Mouse (Mus musculus) myocyte (in vitro differentiated cells): ENCODE measurements around the gene Gm10061. TPM values are rescaled to one million over a fixed set of nuclear protein-coding genes. Genes with fewer than 3 reads are reported as not detected.

Experiments
- H3K27me3 ChIP-seq: one replicate; pipeline ENCODE4 v1.6.1; 2011; ENCODE audit not compliant: control insufficient read depth, insufficient read depth, insufficient read length
- H3K36me3 ChIP-seq: one replicate; pipeline ENCODE4 v1.6.1; 2011; ENCODE audit not compliant: control insufficient read depth, insufficient read depth
- H3K4me2 ChIP-seq: one replicate; pipeline ENCODE4 v1.6.1; 2011; ENCODE audit warnings: low read depth, control low read depth
- H3K4me3 ChIP-seq: one replicate; pipeline ENCODE4 v1.5.1; 2011; ENCODE audit warnings: mild to moderate bottlenecking, control low read depth, moderate library complexity
- H3K79me2 ChIP-seq: one replicate; pipeline ENCODE4 v1.6.1; 2011; ENCODE audit not compliant: control insufficient read depth, insufficient read depth
- H3ac ChIP-seq: one replicate; pipeline ENCODE4 v1.6.1; 2011; ENCODE audit not compliant: control insufficient read depth, insufficient read length
- E2F4 ChIP-seq: IDR thresholded peaks from one replicate; pipeline ENCODE4 v1.6.1; 2011; ENCODE audit warnings: mild to moderate bottlenecking, control low read depth, moderate library complexity; ENCODE audit not compliant: insufficient read depth
- MYOD1 ChIP-seq, 3 experiments: IDR thresholded peaks; one replicate each; pipeline ENCODE4 v1.6.1; 2011; ENCODE audit warnings: control low read depth in 2 of 3, low read depth in 2 of 3, mild to moderate bottlenecking in 2 of 3, moderate library complexity in 1 of 3; ENCODE audit not compliant: insufficient read length in 2 of 3, control insufficient read depth in 1 of 3
- MYOG ChIP-seq, 3 experiments: IDR thresholded peaks; one replicate each; pipeline ENCODE4 v1.6.1; 2011; ENCODE audit warnings: control low read depth in 2 of 3, low read depth in 2 of 3, mild to moderate bottlenecking in 2 of 3; ENCODE audit not compliant: insufficient read length in 2 of 3, control insufficient read depth in 1 of 3, insufficient read depth in 1 of 3
- POLR2A ChIP-seq: IDR thresholded peaks from one replicate; pipeline ENCODE4 v1.6.1; 2011; ENCODE audit warnings: low read depth, mild to moderate bottlenecking, control low read depth, moderate library complexity; ENCODE audit not compliant: insufficient read length
- POLR2AphosphoS2 ChIP-seq: IDR thresholded peaks from one replicate; pipeline ENCODE4 v1.6.1; 2011; ENCODE audit warnings: low read depth, control low read depth; ENCODE audit not compliant: insufficient read length
- SRF ChIP-seq: IDR thresholded peaks from one replicate; pipeline ENCODE4 v1.6.1; 2011; ENCODE audit warnings: low read depth; ENCODE audit not compliant: control insufficient read depth, insufficient read length
- TCF12 ChIP-seq: IDR thresholded peaks from one replicate; pipeline ENCODE4 v1.6.1; 2011; ENCODE audit warnings: mild to moderate bottlenecking, control low read depth; ENCODE audit not compliant: poor library complexity, insufficient read depth, severe bottlenecking
- USF1 ChIP-seq: IDR thresholded peaks from one replicate; pipeline ENCODE4 v1.6.1; 2011; ENCODE audit warnings: low read depth, mild to moderate bottlenecking, control low read depth, moderate library complexity
- polyA plus RNA-seq: library from polyadenylated mRNA; unstranded; fragments of >200 nt; fragmentation: generic; extraction: Trizol; gene quantifications from one replicate; pipeline ENCODE4 v1.2.1, GENCODE M21; 2012; ENCODE audit warnings: missing spikeins

Gene Gm10061
- polyA plus RNA-seq, 1 experiment = not detected

GRCm38 (mm10) chr16:89188621-89189020 is 37.7 kb downstream of the Gm10061 start:
- no peak for TF ChIP-seq E2F4
- no peak for TF ChIP-seq SRF
- TF ChIP-seq MYOD1 (IDR thresholded peaks at IDR 0.05; ENCODE audit: control insufficient read depth in 1 of 3, insufficient read length in 2 of 3, low read depth in 2 of 3) = no peak
- no peak for TF ChIP-seq POLR2A
- no peak for TF ChIP-seq MYOG (IDR thresholded peaks at IDR 0.05; ENCODE audit: control insufficient read depth in 1 of 3, insufficient read depth in 1 of 3, insufficient read length in 2 of 3, low read depth in 2 of 3)
- TF ChIP-seq USF1 = no peak
- TF ChIP-seq TCF12 = no peak
- no peak for TF ChIP-seq POLR2AphosphoS2
- H3ac ChIP-seq = no peak overlapping the region
- H3K27me3 ChIP-seq = no peaks in the 10 kb centered on the region
- no peaks in the 10 kb centered on the region for H3K36me3 ChIP-seq
- no peak overlapping the region for H3K4me3 ChIP-seq
- H3K4me2 ChIP-seq = no peak overlapping the region
- no peaks in the 10 kb centered on the region for H3K79me2 ChIP-seq

Other genes with a start within 250 kb of the Gm10061 start
- gene Krtap19-9b, start 218.8 kb upstream of the Gm10061 start, polyA plus RNA-seq = not detected
- gene Krtap16-3, start 188.2 kb upstream of the Gm10061 start, polyA plus RNA-seq = not detected
- not detected for gene Krtap22-2, start 140.3 kb upstream of the Gm10061 start, polyA plus RNA-seq
- not detected for gene Gm10229, start 135.8 kb upstream of the Gm10061 start, polyA plus RNA-seq
- not detected for gene Krtap6-1, start 119.4 kb upstream of the Gm10061 start, polyA plus RNA-seq
- not detected for gene Gm10228, start 109.6 kb upstream of the Gm10061 start, polyA plus RNA-seq
- gene Krtap6-5, start 103.2 kb upstream of the Gm10061 start, polyA plus RNA-seq = not detected
- not detected for gene 1110025L11Rik, start 87.1 kb upstream of the Gm10061 start, polyA plus RNA-seq
- not detected for gene Krtap6-3, start 67.1 kb upstream of the Gm10061 start, polyA plus RNA-seq
- not detected for gene Gm6358, start 10.2 kb upstream of the Gm10061 start, polyA plus RNA-seq
- not detected for gene Gm9789, start 6.9 kb downstream of the Gm10061 start, polyA plus RNA-seq
- gene Gm7735, start 18.4 kb downstream of the Gm10061 start, polyA plus RNA-seq = not detected
- not detected for gene 1110057P08Rik, start 23.6 kb downstream of the Gm10061 start, polyA plus RNA-seq
- not detected for gene Krtap20-2, start 54.8 kb downstream of the Gm10061 start, polyA plus RNA-seq